Mouse (Mus musculus): Measurements from ENCODE around the gene Folh1. TPM values are rescaled to one million over a fixed set of nuclear protein-coding genes. Genes with fewer than 3 reads are reported as not detected.
"Not testable (repeated sequence)": the region's sequence is repeated elsewhere in the genome, so short reads cannot be mapped to it uniquely, and the experiment has no call there.

Folh1 gene
- polyA plus RNA-seq (2014; fragmentation: Nextera tagmentation; extraction: Ambion mirVana): 0.24 and 0.63 TPM in 2 replicates

GRCm38 (mm10) chr7:86775617-86776325 lies at the start of gene Folh1:
Gene Folh1 (minus strand): TSS chr7:86775943.
- H3K9ac ChIP-seq (replicated peaks; ENCODE audit: low read length): no peak within 1 kb of the TSS
- ATAC-seq (replicated peaks; ENCODE audit: insufficient number of reproducible peaks, low FRiP score, low TSS enrichment, low read depth) (0 out of 2 replicates have a peak, but pooled peaks have one; percentile 14), DNase-seq (ENCODE audit: low spot score) (peak; percentile 59)
- H3K27ac ChIP-seq (replicated peaks; ENCODE audit: low read depth, low read length): no peak within 1 kb of the TSS
- H3K9me3 ChIP-seq (replicated peaks; ENCODE audit: control insufficient read depth, low read length): no peaks in the 10 kb centered on the region
- H3K4me2 ChIP-seq (ENCODE audit: low read depth, low read length): peak within 1 kb of the TSS; percentile 32
- peak within 1 kb of the TSS; percentile 7 for H3K4me3 ChIP-seq (ENCODE audit: low read depth, low read length)
- WGBS: 6% methylated on average over 11 of the region's 11 CpGs
- H3K27me3 ChIP-seq (ENCODE audit: control insufficient read depth, insufficient read depth, low read length): no peaks in the 10 kb centered on the region
- no peaks in the 10 kb centered on the region for H3K36me3 ChIP-seq (replicated peaks; ENCODE audit: control insufficient read depth, insufficient read depth, low read depth, low read length)
- H3K4me1 ChIP-seq (ENCODE audit: control insufficient read depth, insufficient read depth, low read length): no peaks in the 10 kb centered on the region

DNA sequence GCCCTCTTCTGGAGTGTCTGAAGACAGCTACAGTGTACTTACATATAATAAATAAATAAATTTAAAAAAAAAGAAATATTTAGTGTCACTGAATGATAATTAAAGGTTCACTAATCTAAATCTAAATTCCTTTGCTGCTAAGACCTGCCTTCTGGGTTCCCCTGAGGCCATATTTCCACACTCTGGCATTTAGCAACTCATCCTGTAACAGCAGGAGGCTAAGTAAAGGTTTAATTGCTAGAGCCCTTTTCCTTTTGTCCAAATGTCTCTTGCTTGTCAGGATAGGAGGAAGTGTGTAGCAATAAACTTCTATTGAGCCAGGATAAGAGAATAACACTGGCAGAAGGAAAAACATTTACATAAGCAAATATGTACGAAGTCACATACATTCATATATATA lies 40.7 kb upstream of the Folh1 start:
- H3K27ac ChIP-seq (replicated peaks; ENCODE audit: low read depth, low read length): no peak overlapping the region
- H3K27me3 ChIP-seq (ENCODE audit: control insufficient read depth, insufficient read depth, low read length): no peaks in the 10 kb centered on the region
- no peak overlapping the region for H3K4me2 ChIP-seq (ENCODE audit: low read depth, low read length)
- no peak for ATAC-seq (replicated peaks; ENCODE audit: insufficient number of reproducible peaks, low FRiP score, low TSS enrichment, low read depth)
- DNase-seq (ENCODE audit: low spot score): no peak
- no peak overlapping the region for H3K9ac ChIP-seq (replicated peaks; ENCODE audit: low read length)
- H3K4me3 ChIP-seq (ENCODE audit: low read depth, low read length): no peak overlapping the region
- H3K9me3 ChIP-seq (replicated peaks; ENCODE audit: control insufficient read depth, low read length): no peaks in the 10 kb centered on the region
- no peaks in the 10 kb centered on the region for H3K4me1 ChIP-seq (ENCODE audit: control insufficient read depth, insufficient read depth, low read length)
- no peaks in the 10 kb centered on the region for H3K36me3 ChIP-seq (replicated peaks; ENCODE audit: control insufficient read depth, insufficient read depth, low read depth, low read length)
- 86% methylated on average over 1 of the region's 1 CpGs for WGBS

DNA sequence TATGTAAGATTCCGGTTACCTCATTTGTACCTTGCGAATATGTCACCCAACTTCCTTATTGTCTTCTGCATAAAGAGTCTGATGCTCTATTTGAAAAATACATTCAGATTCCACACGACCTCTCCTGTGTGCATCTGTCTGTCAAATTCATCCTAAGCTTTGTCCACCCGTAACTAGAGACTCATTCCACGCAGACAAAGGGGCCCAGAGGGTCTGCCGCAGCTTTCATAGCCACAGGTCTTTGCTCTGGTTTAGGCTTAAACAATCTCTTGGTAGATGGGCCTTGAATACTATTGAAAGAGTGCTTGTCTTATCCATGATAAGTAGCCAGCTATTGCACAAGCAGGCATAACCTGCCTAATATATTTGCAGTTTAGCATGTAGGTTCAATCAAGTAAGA lies 40.0 kb upstream of the Folh1 start:
- not testable (repeated sequence) for ATAC-seq (replicated peaks; ENCODE audit: insufficient number of reproducible peaks, low FRiP score, low TSS enrichment, low read depth); H3K36me3 ChIP-seq (replicated peaks; ENCODE audit: control insufficient read depth, insufficient read depth, low read depth, low read length); DNase-seq (ENCODE audit: low spot score); H3K27me3 ChIP-seq (ENCODE audit: control insufficient read depth, insufficient read depth, low read length); H3K4me1 ChIP-seq (ENCODE audit: control insufficient read depth, insufficient read depth, low read length); H3K27ac ChIP-seq (replicated peaks; ENCODE audit: low read depth, low read length); H3K9me3 ChIP-seq (replicated peaks; ENCODE audit: control insufficient read depth, low read length); H3K9ac ChIP-seq (replicated peaks; ENCODE audit: low read length); H3K4me3 ChIP-seq (ENCODE audit: low read depth, low read length); H3K4me2 ChIP-seq (ENCODE audit: low read depth, low read length)
- 88% methylated on average over 6 of the region's 6 CpGs for WGBS

DNA sequence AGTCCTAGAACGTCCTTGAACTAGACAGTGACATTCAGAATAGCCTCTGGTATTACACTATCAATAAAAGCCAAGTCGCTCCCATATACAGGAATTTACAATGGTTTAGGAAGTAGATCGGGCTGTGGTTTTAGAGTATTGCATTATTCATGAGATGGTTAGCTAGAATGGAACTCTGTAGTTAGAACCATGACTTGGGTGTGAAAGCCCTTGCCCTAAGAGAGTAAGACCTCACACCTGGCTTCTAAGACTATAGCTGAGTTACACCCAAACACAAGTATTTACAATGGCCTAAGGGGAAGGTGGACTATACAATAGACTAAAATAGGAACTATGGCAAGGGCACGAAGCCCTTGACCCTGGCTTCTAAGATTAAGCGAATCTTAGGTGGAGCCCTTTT lies 39.5 kb upstream of the Folh1 start:
- 89% methylated on average over 4 of the region's 5 CpGs for WGBS

DNA sequence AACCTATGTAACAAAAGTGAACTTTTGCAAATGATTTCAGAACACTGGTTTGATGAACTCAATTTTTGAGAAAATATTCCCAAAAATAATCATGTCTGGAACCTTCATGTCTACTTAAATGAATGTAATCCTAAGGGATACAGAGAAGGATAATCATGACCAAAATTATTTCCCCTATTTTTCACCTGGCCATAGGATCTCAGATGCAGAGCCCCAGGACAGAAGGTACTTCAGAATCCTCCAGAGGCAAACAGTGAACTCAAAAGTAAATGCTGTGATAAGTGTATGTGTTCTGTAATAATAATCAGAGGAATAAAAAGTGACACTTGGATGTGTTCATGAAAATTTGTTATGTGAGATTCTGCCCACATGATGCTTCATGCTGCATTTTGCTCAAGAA lies 19.0 kb upstream of the Folh1 start, which contains the start of gene Vmn2r77:
Gene Vmn2r77 (plus strand): TSS at position 301 of the 400 bp plus-strand sequence.
- Histone ChIP-seq H3K27ac (replicated peaks; ENCODE audit: low read depth, low read length) (no peak within 1 kb of the TSS), H3K4me1 (ENCODE audit: control insufficient read depth, insufficient read depth, low read length) (no peaks in the 10 kb centered on the region), H3K9me3 (replicated peaks; ENCODE audit: control insufficient read depth, low read length) (no peaks in the 10 kb centered on the region), H3K36me3 (replicated peaks; ENCODE audit: control insufficient read depth, insufficient read depth, low read depth, low read length) (no peaks in the 10 kb centered on the region), H3K27me3 (ENCODE audit: control insufficient read depth, insufficient read depth, low read length) (no peaks in the 10 kb centered on the region), H3K4me3 (ENCODE audit: low read depth, low read length) (no peak within 1 kb of the TSS), H3K9ac (replicated peaks; ENCODE audit: low read length) (no peak within 1 kb of the TSS), H3K4me2 (ENCODE audit: low read depth, low read length) (no peak within 1 kb of the TSS)
- ATAC-seq (replicated peaks; ENCODE audit: insufficient number of reproducible peaks, low FRiP score, low TSS enrichment, low read depth) (no peak), DNase-seq (ENCODE audit: low spot score) (no peak)

More for the DNA sequence above, 39.5 kb upstream of the Folh1 start:
- H3K4me1 ChIP-seq (ENCODE audit: control insufficient read depth, insufficient read depth, low read length); H3K4me2 ChIP-seq (ENCODE audit: low read depth, low read length); H3K9ac ChIP-seq (replicated peaks; ENCODE audit: low read length); H3K9me3 ChIP-seq (replicated peaks; ENCODE audit: control insufficient read depth, low read length); ATAC-seq (replicated peaks; ENCODE audit: insufficient number of reproducible peaks, low FRiP score, low TSS enrichment, low read depth); H3K36me3 ChIP-seq (replicated peaks; ENCODE audit: control insufficient read depth, insufficient read depth, low read depth, low read length); H3K4me3 ChIP-seq (ENCODE audit: low read depth, low read length); DNase-seq (ENCODE audit: low spot score); H3K27ac ChIP-seq (replicated peaks; ENCODE audit: low read depth, low read length); H3K27me3 ChIP-seq (ENCODE audit: control insufficient read depth, insufficient read depth, low read length): not testable (repeated sequence)

DNA sequence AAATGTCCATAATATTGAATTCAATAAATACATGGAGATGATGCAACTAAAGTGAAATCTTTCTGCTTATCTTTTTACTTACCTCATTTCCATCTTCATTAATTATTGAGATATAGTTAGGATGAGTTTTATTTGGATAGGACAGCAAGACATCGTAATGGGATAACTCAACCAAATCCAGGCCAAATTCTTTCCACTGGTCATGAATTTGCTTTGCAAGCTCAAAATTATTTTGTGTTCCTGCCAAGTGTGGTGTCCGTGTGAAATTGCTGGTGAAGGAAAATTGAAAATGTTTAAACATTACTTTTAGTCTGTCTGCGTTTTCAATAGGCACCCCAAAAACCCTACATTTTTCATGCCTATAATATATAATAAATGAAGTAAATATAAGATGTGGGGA lies 4.1 kb downstream of the Folh1 start:
- H3K27ac ChIP-seq (replicated peaks; ENCODE audit: low read depth, low read length): no peak overlapping the region
- H3K4me3 ChIP-seq (ENCODE audit: low read depth, low read length): no peak overlapping the region
- no peaks in the 10 kb centered on the region for H3K4me1 ChIP-seq (ENCODE audit: control insufficient read depth, insufficient read depth, low read length)
- no peaks in the 10 kb centered on the region for H3K9me3 ChIP-seq (replicated peaks; ENCODE audit: control insufficient read depth, low read length)
- no peak overlapping the region for H3K4me2 ChIP-seq (ENCODE audit: low read depth, low read length)
- ATAC-seq (replicated peaks; ENCODE audit: insufficient number of reproducible peaks, low FRiP score, low TSS enrichment, low read depth) (no peak), DNase-seq (ENCODE audit: low spot score) (no peak)
- no peak overlapping the region for H3K9ac ChIP-seq (replicated peaks; ENCODE audit: low read length)
- WGBS: 86% methylated on average over 3 of the region's 3 CpGs
- H3K36me3 ChIP-seq (replicated peaks; ENCODE audit: control insufficient read depth, insufficient read depth, low read depth, low read length): no peaks in the 10 kb centered on the region
- H3K27me3 ChIP-seq (ENCODE audit: control insufficient read depth, insufficient read depth, low read length): no peaks in the 10 kb centered on the region

DNA sequence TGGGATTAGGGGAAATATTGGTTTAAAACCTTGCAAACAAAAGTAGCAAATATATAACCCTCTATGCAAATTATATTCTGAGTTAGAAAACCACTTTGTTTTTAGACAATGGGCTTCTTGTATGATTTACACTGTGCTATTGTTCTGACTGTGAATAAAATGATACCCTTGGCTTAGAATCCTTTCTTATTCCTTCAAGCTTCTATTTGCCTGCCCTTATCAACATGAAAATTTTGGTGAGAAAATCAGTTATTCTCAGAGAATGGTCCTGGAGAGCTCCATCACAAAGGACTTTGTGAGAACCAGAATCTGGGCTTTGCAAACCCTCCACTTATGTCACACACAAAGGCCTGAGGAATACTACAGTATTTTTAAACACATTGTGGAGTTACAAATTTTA lies 11.1 kb downstream of the Folh1 start:
- Histone ChIP-seq H3K36me3 (replicated peaks; ENCODE audit: control insufficient read depth, insufficient read depth, low read depth, low read length) (no peaks in the 10 kb centered on the region), H3K4me1 (ENCODE audit: control insufficient read depth, insufficient read depth, low read length) (no peaks in the 10 kb centered on the region), H3K27me3 (ENCODE audit: control insufficient read depth, insufficient read depth, low read length) (no peaks in the 10 kb centered on the region), H3K4me2 (ENCODE audit: low read depth, low read length) (no peak overlapping the region), H3K27ac (replicated peaks; ENCODE audit: low read depth, low read length) (no peak overlapping the region), H3K9ac (replicated peaks; ENCODE audit: low read length) (no peak overlapping the region), H3K9me3 (replicated peaks; ENCODE audit: control insufficient read depth, low read length) (no peaks in the 10 kb centered on the region), H3K4me3 (ENCODE audit: low read depth, low read length) (no peak overlapping the region)
- ATAC-seq (replicated peaks; ENCODE audit: insufficient number of reproducible peaks, low FRiP score, low TSS enrichment, low read depth) (no peak), DNase-seq (ENCODE audit: low spot score) (no peak)

GRCm38 (mm10) chr7:86760751-86761150 lies 15.0 kb downstream of the Folh1 start:
- no peak for DNase-seq (ENCODE audit: low spot score)
- no peak overlapping the region for H3K27ac ChIP-seq (replicated peaks; ENCODE audit: low read depth, low read length)

More at GRCm38 (mm10) chr7:86760751-86761150, 15.0 kb downstream of the Folh1 start:
- WGBS: 84% methylated on average over 1 of the region's 1 CpGs
- no peak overlapping the region for H3K4me3 ChIP-seq (ENCODE audit: low read depth, low read length)
- no peaks in the 10 kb centered on the region for H3K27me3 ChIP-seq (ENCODE audit: control insufficient read depth, insufficient read depth, low read length)
- no peaks in the 10 kb centered on the region for H3K4me1 ChIP-seq (ENCODE audit: control insufficient read depth, insufficient read depth, low read length)
- no peak overlapping the region for H3K9ac ChIP-seq (replicated peaks; ENCODE audit: low read length)
- no peaks in the 10 kb centered on the region for H3K36me3 ChIP-seq (replicated peaks; ENCODE audit: control insufficient read depth, insufficient read depth, low read depth, low read length)
- H3K9me3 ChIP-seq (replicated peaks; ENCODE audit: control insufficient read depth, low read length): no peaks in the 10 kb centered on the region
- no peak overlapping the region for H3K4me2 ChIP-seq (ENCODE audit: low read depth, low read length)
- ATAC-seq (replicated peaks; ENCODE audit: insufficient number of reproducible peaks, low FRiP score, low TSS enrichment, low read depth): no peak
